Mouse (Mus musculus) MEL (cell line): ENCODE data around the gene Togaram2. TPM values are rescaled to one million over a fixed set of nuclear protein-coding genes. Genes with fewer than 3 reads are reported as not detected.
"Not testable (repeated sequence)": the region's sequence is repeated elsewhere in the genome, so short reads cannot be mapped to it uniquely, and the experiment has no call there.

Source experiments
- DNase-seq: peaks from one replicate; pipeline ENCODE4 v3.0.0; 2011; ENCODE audit warnings: low read depth, low spot score
- H3K27ac ChIP-seq: 2 replicates; pipeline ENCODE4 v1.5.1; 2012; ENCODE audit warnings: low read depth, mild to moderate bottlenecking, control low read depth, low read length, moderate library complexity; ENCODE audit not compliant: control insufficient read depth
- H3K27me3 ChIP-seq, 2 experiments: fragments of 150-350 bp in 1 of 2; sonication (generic) in 1 of 2; 2 replicates each; pipeline ENCODE4 v1.6.1; 2012; ENCODE audit warnings: low read length in 2 of 2, mild to moderate bottlenecking in 2 of 2, improper control_type of control experiment in 1 of 2, moderate library complexity in 1 of 2; ENCODE audit not compliant: insufficient read depth in 2 of 2, control insufficient read depth in 1 of 2
- H3K36me3 ChIP-seq, 2 experiments: 2 replicates each; pipeline ENCODE4 v1.6.1; 2012 to 2014; ENCODE audit warnings: low read length in 2 of 2, improper control_type of control experiment in 1 of 2, inconsistent platforms in 1 of 2, mild to moderate bottlenecking in 1 of 2; ENCODE audit not compliant: insufficient read depth in 2 of 2, control insufficient read depth in 1 of 2
- H3K4me1 ChIP-seq, 2 experiments: fragments of 150-350 bp in 1 of 2; sonication (generic) in 1 of 2; 2 replicates each; pipeline ENCODE4 v1.6.1; 2012; ENCODE audit warnings: low read length in 2 of 2, improper control_type of control experiment in 1 of 2, mild to moderate bottlenecking in 1 of 2; ENCODE audit not compliant: insufficient read depth in 2 of 2, control insufficient read depth in 1 of 2
- H3K4me3 ChIP-seq, 2 experiments: fragments of 150-350 bp in 1 of 2; sonication (generic) in 1 of 2; 2 replicates each; pipeline ENCODE4 v1.5.1; 2012; ENCODE audit warnings: low read depth in 2 of 2, low read length in 2 of 2, mild to moderate bottlenecking in 2 of 2, moderate library complexity in 2 of 2, control low read depth in 1 of 2, improper control_type of control experiment in 1 of 2; ENCODE audit not compliant: control insufficient read depth in 1 of 2, insufficient read depth in 1 of 2
- H3K79me2 ChIP-seq: 2 replicates; pipeline ENCODE4 v1.6.1; 2012; ENCODE audit warnings: mild to moderate bottlenecking, low read length, moderate library complexity; ENCODE audit not compliant: control insufficient read depth, poor library complexity, insufficient read depth
- H3K9ac ChIP-seq: 2 replicates; pipeline ENCODE4 v1.6.1; 2012; ENCODE audit warnings: low read depth, mild to moderate bottlenecking, control low read depth, low read length, moderate library complexity; ENCODE audit not compliant: control insufficient read depth, poor library complexity, severe bottlenecking
- H3K9me3 ChIP-seq: fragments of 150-350 bp; sonication (generic); replicated peaks from 2 replicates; pipeline ENCODE4 v1.6.1; 2012; ENCODE audit warnings: mild to moderate bottlenecking, low read length, improper control_type of control experiment, moderate library complexity; ENCODE audit not compliant: insufficient read depth
- E2F4 ChIP-seq: IDR thresholded peaks from 2 replicates; pipeline ENCODE4 v1.6.1; 2011; ENCODE audit warnings: low read depth, low read length, improper control_type of control experiment, borderline replicate concordance
- ELF1 ChIP-seq: IDR thresholded peaks from 2 replicates; pipeline ENCODE4 v1.6.1; 2014; ENCODE audit warnings: low read depth, mild to moderate bottlenecking, inconsistent platforms, low read length, improper control_type of control experiment, moderate library complexity
- POLR2AphosphoS2 ChIP-seq: IDR thresholded peaks from 2 replicates; pipeline ENCODE4 v1.6.1; 2011; ENCODE audit warnings: low read length, improper control_type of control experiment
- POLR2AphosphoS5 ChIP-seq: IDR thresholded peaks from 2 replicates; pipeline ENCODE4 v1.6.1; 2012; ENCODE audit warnings: low read depth, borderline replicate concordance, mild to moderate bottlenecking, inconsistent platforms, low read length, moderate library complexity, mixed read lengths
- RAD21 ChIP-seq: IDR thresholded peaks from 2 replicates; pipeline ENCODE4 v1.6.1; 2011; ENCODE audit warnings: mild to moderate bottlenecking, low read depth, low read length, improper control_type of control experiment
- SIN3A ChIP-seq: IDR thresholded peaks from 2 replicates; pipeline ENCODE4 v1.6.1; 2012; ENCODE audit warnings: low read length, improper control_type of control experiment, inconsistent platforms
- TCF12 ChIP-seq: IDR thresholded peaks from 2 replicates; pipeline ENCODE4 v1.6.1; 2014; ENCODE audit warnings: low read depth, mild to moderate bottlenecking, inconsistent platforms, low read length, improper control_type of control experiment, moderate library complexity
- USF2 ChIP-seq, 2 experiments: IDR thresholded peaks; 2 replicates each; pipeline ENCODE4 v1.6.1; 2011 to 2012; ENCODE audit warnings: improper control_type of control experiment in 2 of 2, low read length in 2 of 2, borderline replicate concordance in 1 of 2, inconsistent platforms in 1 of 2, low read depth in 1 of 2, mild to moderate bottlenecking in 1 of 2; ENCODE audit not compliant: insufficient read depth in 1 of 2
- ZMIZ1 ChIP-seq: IDR thresholded peaks from 2 replicates; pipeline ENCODE4 v1.6.1; 2012; ENCODE audit warnings: low read depth, mild to moderate bottlenecking, inconsistent platforms, low read length, improper control_type of control experiment, moderate library complexity
- ZNF384 ChIP-seq: IDR thresholded peaks from 2 replicates; pipeline ENCODE4 v1.6.1; 2012; ENCODE audit warnings: low read depth, mild to moderate bottlenecking, inconsistent platforms, low read length, improper control_type of control experiment
- polyA plus RNA-seq, 2 experiments: library from polyadenylated mRNA; stranded (reverse) in 1 of 2; unstranded in 1 of 2; fragments of >175 nt in 1 of 2; fragments of >200 nt in 1 of 2; gene quantifications; 2 replicates each; pipeline versions ENCODE4 v1.2.1 to v1.2.4; 2012; ENCODE audit warnings: low replicate concordance in 2 of 2, low read depth in 1 of 2; ENCODE audit not compliant: insufficient read length in 2 of 2, insufficient read depth in 1 of 2, missing spikeins in 1 of 2
- total RNA-seq: library from RNA; depleted of rRNA; stranded (reverse); fragments of 300-350 nt; gene quantifications from 2 replicates; pipeline ENCODE4 v1.2.3, GENCODE M21; 2012

Togaram2 gene
- total and polyA plus RNA-seq, 3 experiments: not detected

- Histone ChIP-seq H3K27me3 (no peaks in the 10 kb centered on the region), H3K27ac (no peak overlapping the region), H3K4me3 (no peak overlapping the region), H3K9ac (no peak overlapping the region), H3K36me3 (peaks cover 0 to 59% of the 10 kb centered on the region in 2 experiments; a peak in 2 of 4 replicates), H3K9me3 (no peaks in the 10 kb centered on the region), H3K4me1 (no peaks in the 10 kb centered on the region), H3K79me2 (peaks cover 7% of the 10 kb centered on the region)
- no peak for TF ChIP-seq ZMIZ1
- TF ChIP-seq USF2 (IDR thresholded peaks at IDR 0.05; ENCODE audit: borderline replicate concordance in 1 of 2, insufficient read depth in 1 of 2, low read depth in 1 of 2, low read length in 2 of 2): no peak
- no peak for TF ChIP-seq TCF12
- TF ChIP-seq POLR2AphosphoS2: no peak
- no peak for DNase-seq
Measured at GRCm38 (mm10) chr17:71637750-71638265, 35.3 kb upstream of the Togaram2 start.

- peaks cover 0 to 61% of the 10 kb centered on the region in 2 experiments; a peak in 2 of 4 replicates for H3K36me3 ChIP-seq
- DNase-seq, H3K27me3 ChIP-seq, H3K4me1 ChIP-seq, H3K4me3 ChIP-seq, H3K27ac ChIP-seq, H3K79me2 ChIP-seq, H3K9ac ChIP-seq, H3K9me3 ChIP-seq: not testable (repeated sequence)
Measured at GRCm38 (mm10) chr17:71639056-71639455, 34.0 kb upstream of the Togaram2 start.

- Histone ChIP-seq H3K4me3 (no peak overlapping the region), H3K4me1 (no peaks in the 10 kb centered on the region), H3K27ac (no peak overlapping the region), H3K9ac (no peak overlapping the region), H3K79me2 (peaks cover 6% of the 10 kb centered on the region), H3K27me3 (no peaks in the 10 kb centered on the region), H3K9me3 (no peaks in the 10 kb centered on the region), H3K36me3 (peaks cover 0 to 57% of the 10 kb centered on the region in 2 experiments; a peak in 2 of 4 replicates)
- no peak for DNase-seq
- no peak for TF ChIP-seq ELF1
- no peak for TF ChIP-seq E2F4
- TF ChIP-seq POLR2AphosphoS5: 0 out of 2 replicates have a peak, but pooled peaks have one; percentile 69
- no peak for TF ChIP-seq SIN3A
- TF ChIP-seq RAD21: no peak
- TF ChIP-seq ZNF384: no peak
Measured at GRCm38 (mm10) chr17:71640421-71641085, 32.5 kb upstream of the Togaram2 start.
